Mouse (Mus musculus) layer of hippocampus, adult 18-20 months (tissue): ENCODE results near the gene Ttc33. TPM values are rescaled to one million over a fixed set of nuclear protein-coding genes. Genes with fewer than 3 reads are reported as not detected.
A peak's percentile ranks its signal among the peaks of the same experiment; 100 is the strongest.

Source experiments
- DNase-seq, 2 experiments: peaks; one replicate each; pipeline ENCODE4 v3.0.0; 2022; ENCODE audit warnings: low spot score in 2 of 2
- total RNA-seq, 2 experiments: library from RNA; stranded (reverse); gene quantifications; 2 replicates each; pipeline ENCODE4 v1.2.3; 2021

Gene Ttc33
- total RNA-seq, 2 experiments from 2014 or later = 82.3 to 85.7 TPM

DNA sequence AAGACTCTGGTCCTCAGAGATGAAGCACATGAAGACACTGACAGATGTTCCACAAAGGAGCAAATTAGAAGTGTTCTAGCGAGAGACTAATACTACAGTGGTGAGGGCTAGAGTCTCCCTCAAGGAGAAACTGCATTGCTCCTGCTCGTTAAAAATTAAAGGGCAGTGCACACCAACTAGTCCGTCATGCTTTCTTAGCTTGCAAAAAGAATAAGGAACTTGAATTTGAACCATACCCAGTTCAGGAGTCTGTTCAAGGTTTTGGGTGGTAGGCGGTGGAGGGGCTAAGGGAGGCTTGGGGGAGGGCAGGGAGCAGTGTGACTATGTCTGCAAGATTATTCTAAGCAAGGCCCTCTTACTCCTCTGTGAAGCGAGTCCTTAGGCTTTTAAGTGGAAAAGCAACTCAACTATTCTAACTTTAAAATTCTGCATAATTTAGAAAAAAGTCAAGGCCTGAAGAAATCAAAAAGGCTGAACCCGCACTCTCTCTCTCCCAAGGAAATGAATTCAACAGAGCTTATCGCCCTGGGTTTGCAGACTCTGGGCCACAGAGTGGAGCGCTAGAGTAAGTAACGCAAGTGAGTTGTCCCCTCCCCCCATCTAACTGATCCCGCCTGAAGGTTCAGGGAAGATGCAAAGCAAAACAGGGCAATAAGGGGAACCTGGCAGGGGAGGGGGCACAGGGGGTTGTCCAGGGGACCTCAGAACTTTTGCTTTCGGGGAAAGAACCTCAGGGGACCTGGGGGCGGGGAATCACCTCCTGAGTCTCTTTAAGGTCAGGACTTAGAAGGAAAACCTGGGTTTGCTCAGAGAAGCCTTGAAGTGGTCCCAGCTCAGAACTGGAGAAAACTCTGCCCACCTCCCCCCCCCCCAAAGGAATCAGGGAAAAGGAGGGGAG lies 56.2 kb downstream of the Ttc33 start:
- DNase-seq = no peak

DNA sequence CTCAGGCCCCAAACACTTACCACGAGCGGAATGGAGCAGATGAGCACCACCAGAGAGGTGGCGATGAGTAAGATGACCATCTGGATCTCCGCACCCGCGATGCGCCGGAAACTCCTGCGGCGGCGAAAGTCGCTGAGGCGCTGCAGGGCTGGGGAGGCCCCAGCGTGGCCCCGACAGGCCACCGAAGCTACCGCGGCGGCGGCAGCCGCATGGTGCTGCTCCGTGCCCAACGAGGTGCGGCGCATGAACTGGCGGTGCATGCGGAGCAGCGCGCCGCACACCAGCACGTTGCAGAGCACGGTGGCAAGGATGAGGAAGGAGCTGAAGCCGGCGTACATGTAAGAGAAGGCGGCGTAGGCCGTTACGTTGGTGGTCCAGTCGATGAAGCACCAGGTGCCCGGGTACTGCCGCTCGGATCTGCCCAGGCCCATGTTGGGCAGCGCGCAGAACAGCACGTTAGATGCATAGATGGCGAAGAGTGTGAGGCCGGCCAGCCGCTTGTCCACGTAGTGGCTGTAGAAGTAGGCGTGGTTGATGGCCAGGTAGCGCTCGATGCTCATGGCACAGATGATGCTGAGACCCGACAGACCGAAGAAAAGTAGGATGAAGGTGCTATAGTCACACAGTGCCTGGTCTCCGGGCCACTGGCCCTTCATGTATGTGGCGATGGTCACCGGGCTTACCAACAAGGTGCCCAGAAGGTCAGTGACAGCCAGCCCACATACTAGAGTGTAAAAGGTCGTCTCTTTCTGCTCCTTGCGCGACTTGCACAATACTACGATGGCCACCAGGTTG lies 57.1 kb downstream of the Ttc33 start:
- DNase-seq = no peak

DNA sequence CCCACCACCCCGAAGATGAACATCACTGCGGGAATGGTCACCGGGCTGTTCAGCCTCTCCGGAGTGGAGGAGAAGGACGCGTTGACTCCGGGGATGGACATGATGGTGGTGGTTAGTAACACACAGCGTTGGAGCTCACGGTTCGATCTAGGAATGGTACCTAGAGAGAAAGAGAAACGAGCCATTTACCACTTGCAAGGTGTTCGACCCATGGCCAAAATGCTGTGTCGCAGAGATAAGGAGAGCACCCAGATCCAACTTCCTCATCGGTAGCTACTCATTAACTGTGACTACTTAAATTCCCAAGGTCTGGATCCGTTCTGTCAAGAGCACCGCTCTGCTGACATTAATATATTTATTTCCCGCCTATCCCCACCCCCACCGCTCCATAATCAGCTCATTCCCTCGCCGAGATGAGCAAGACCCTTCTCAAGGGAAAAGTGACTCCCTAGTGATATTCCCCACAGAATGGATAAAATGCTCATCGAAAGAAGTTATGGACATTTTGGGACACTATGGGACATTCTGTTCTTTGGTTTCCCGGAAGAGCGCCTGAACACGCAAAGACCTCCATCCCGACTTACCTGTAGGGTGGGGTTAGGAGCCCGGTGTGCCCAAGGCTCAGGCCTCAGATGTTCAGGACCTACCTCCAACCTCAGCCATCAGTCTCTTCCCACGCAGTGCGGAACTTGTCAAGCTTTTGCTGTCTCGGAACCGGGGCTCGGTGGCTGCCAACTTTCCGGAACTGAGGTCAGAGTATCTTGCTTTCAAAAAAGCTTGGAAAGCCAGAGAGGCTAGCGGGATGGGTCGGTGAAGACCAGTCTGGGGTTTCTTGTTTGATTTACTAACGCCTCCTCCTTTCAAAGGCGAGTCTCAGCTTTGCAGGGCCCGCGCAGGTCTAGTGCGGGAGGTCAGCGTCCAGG lies 58.0 kb downstream of the Ttc33 start:
- no peak for DNase-seq

DNA sequence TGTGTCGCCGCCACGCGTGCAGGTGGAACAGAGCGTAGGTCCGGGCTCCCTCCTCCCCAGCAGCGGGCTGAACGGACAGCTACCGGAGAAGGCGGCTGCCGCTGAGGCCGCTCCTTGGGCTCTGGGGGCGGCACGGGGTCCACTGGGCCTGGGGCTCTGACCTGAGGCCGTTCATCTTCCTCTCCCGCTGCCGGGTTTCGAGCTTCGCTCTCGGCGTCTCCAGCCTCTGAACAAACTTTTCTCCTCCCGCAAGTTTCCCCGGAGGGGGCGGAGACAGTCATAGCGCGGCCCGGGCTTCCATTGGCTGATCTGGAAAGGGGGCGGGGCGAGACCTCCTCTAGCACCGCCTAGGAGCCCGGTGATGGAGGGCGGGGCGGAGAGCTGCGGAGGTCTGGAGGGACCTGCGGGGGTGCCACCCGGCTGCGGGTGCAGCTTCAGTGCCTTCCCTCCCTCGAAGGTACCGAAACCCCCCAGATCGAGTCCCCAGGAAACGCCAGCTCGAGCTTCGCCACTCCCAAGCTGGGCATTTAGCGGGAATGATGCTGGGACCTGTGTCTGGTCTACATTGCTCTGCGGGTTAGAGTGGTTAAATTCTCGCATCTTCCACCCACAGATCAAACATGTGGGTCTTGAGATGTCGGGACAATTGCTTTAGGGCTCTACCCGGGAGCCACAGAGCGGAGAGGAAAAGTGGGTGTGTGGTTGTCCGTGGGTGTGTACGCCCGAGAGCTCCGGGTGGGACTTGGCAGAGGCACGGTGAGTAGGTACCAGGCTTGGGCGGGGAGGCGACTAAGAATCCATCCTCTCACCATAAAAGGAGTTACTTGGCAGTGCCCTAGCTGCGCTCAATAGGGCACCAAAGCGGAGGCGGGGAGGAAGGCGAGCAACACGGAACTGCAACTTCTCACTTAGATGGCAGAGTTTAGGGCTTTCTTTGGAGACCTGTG lies 58.9 kb downstream of the Ttc33 start, which contains the start of gene Ptger4:
Gene Ptger4, minus strand, starts transcription at position 229 of the 947 bp plus-strand sequence.
- DNase-seq = peak; percentile 68 to 79

DNA sequence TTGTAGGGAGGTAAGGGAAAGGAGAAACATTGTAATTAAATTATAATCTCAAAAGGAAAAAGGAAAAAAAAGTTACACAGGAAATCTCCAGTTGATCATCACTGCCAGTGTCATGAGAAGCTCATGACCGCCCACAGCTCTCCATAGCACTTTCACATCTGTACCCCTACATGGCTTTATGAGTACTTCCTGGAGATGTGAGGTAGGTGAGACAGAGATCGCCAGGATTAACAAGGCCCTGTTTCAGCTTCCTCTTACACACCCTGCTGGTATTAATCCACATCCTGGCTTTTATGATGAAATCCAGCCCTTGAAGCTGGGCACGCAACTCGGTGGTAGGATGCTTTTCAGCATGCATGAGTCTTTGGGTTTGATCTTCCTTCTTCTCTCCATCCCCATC lies 64.9 kb downstream of the Ttc33 start:
- no peak for DNase-seq

DNA sequence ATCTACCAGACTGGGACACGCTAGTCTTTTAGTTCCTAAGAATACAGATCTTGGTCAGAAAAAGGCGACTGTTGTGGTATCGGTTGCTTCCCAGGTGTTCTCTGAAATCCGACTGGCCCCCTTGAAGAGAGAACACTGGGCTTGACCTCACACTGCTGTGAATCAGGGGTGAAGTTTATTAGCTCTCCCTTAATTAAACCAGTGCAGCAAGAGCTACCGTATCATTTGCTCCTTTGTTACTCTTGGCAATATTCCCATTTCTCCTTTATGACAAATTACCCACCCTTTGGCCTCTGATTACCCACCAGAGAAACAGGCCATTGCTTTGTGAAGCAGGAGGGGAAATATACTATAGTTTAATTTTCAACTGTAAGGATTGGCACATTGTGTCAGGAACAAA lies 74.9 kb downstream of the Ttc33 start:
- DNase-seq = no peak

DNA sequence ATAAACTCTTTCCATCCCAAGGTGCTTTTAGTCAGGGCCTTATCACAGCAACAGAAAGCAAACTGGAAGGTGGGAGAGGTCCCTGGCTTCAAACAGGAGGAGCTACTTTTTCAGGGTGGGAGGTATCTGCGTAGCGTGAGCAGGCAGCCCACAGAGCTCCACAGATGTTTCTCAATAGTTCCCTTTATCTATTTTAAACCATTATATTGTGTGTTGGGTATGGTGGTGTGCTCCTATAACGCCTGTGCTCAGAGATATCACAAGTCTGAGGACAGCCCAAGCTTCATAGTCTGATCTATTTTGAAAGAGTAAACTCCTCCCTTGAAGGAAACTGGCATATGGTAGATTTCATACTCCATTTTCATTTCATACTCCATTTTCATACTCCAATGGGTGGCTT lies 75.7 kb downstream of the Ttc33 start:
- no peak for DNase-seq

DNA sequence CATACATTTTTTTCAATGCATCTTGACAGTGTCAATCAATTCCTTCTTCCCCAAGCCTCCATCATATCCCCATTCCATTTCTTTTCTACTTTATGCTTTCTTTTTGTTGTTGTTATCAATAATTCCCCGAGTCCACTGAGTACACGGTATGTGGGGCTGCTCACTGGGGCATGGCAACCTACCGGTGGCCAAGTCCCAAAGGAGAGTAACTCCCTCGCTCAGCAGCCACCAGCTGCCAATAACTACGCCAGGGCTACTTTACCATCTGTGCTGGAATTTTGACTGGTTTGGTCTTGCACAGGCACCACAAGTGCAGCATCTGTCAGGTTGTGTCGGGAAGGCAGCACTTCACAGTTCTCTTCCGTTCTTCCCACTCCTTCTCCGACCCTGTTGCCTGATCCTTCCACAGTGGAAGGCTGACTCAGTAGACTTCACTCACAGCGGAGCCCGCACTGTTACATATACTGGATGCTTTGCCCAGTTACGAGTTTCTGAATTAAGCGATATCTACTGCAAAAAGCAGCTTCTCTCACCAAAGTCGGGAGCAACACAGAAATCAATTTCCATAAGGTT lies 76.9 kb downstream of the Ttc33 start:
- DNase-seq = no peak

DNA sequence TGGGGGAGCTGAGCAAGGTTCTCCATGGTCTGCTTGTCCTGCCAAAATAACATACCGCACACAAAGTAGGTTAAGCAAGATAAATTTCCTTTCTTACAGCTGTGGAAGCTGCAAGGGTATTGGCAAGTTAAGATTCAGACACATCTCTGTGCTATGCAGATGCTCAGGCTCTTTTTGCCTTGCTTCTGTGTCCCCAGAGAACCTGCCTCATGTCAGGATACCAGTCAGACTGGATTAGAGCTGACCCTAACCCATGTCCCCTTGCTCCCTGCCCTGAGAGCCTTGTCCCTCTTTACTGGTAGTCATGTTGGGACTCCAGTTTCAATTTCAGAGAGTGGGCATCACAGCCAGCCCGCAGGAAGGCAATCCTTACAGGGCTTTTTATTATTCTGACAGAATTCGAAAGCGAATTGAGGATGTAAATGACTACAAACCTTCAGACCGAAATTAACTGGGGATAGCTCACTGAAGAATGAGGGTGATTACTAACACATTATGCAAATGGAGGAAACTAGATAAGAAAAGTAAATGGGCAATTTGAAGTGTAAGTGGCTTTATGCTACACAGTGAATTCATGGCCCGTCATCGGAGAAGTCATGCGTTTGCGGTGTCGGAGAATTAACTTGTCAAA lies 77.7 kb downstream of the Ttc33 start:
- DNase-seq = no peak

DNA sequence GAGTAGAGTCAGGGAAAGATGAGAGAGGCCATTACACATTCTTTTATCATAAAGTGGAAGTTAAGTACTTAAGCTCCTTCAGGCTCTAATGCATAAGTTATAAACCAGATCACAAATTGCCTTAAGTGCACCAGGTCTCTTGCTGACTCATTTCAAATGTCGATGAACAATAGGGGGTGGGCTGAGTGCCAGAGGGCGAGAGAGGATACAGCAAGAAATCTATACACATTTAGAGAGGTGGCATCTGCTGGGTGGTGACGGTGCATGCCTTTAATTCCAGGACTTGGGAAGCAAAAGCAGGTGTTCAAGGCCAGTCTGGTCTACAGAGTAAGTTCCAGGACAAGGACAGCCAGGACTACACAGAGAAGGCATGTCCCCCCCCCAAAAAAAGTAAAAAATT lies 80.8 kb downstream of the Ttc33 start:
- DNase-seq = no peak

Other genes starting within 250 kb of the Ttc33 start
- under 1 TPM; 0.12 to 0.20 TPM for gene C7, start 121.8 kb upstream of the Ttc33 start, total RNA-seq
- 1 to 10 TPM; 4.9 to 5.9 TPM for gene Card6, start 77.0 kb upstream of the Ttc33 start, total RNA-seq
- 100 to 1,000 TPM; 322 to 344 TPM for gene Rpl37, start 68.9 kb upstream of the Ttc33 start, total RNA-seq
- gene Prkaa1, start 41.7 kb upstream of the Ttc33 start, total RNA-seq = 10 to 100 TPM; 24.4 to 25.4 TPM
- under 1 TPM; 0.67 to 0.76 TPM for gene Ptger4, start 58.7 kb downstream of the Ttc33 start, total RNA-seq